Mouse (Mus musculus) brain, embryonic 14.5 days (tissue): ENCODE results near the gene Gm21981.

Experiments
- CTCF ChIP-seq: fragments of 200-500 bp; IDR thresholded peaks from 2 replicates; pipeline ENCODE4 v1.5.1; 2012; ENCODE audit warnings: inconsistent platforms, mild to moderate bottlenecking, moderate library complexity, borderline replicate concordance; ENCODE audit not compliant: insufficient read depth, insufficient read length; ENCODE audit errors: extremely low read depth
- POLR2A ChIP-seq: fragments of 200-500 bp; IDR thresholded peaks from 2 replicates; pipeline ENCODE4 v1.6.1; 2012; ENCODE audit warnings: mild to moderate bottlenecking, inconsistent platforms, borderline replicate concordance; ENCODE audit not compliant: poor library complexity, insufficient read depth, insufficient read length, severe bottlenecking; ENCODE audit errors: extremely low read depth

DNA sequence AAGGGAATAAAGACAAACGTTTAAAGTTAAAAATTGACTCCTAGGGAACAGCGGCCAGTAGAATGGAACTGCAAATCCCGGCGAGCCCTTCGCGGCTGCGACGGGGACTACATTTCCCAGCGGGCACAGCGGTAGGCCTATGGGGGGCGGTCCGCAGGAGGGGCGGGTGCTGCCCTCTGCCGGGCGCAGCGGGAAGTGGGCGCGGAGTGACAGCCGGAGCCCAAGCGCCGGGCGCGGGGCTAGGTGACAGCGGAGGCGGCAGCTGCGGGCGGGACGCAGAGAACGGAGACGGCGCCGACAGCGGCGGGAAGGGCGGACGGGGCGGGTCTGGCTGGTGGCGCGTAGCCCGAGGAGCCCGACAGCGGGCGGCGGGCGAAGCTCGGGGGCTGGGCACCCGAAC, 42.6 kb upstream of the Gm21981 start, which contains the start of gene Tfeb:
- peak; percentile 93 for TF ChIP-seq CTCF
- TF ChIP-seq POLR2A: no peak
